Mouse (Mus musculus): Measurements from ENCODE around the gene Thoc2. TPM values are rescaled to one million over a fixed set of nuclear protein-coding genes. Genes with fewer than 3 reads are reported as not detected.

Gene Thoc2
- 3.6 and 11.2 TPM in 2 replicates for polyA plus RNA-seq (2012; ENCODE audit: low replicate concordance)

GRCm38 (mm10) chrX:41920574-41920973, at the start of gene Thoc2:
Gene Thoc2 (minus strand): TSS chrX:41920674.

Other genes starting within 250 kb of the Thoc2 start
- 72.8 and 164 TPM in 2 replicates for gene Xiap, start 139.0 kb upstream of the Thoc2 start, polyA plus RNA-seq (2012; ENCODE audit: low replicate concordance)
- 16.9 and 25.6 TPM in 2 replicates for gene Stag2, start 228.6 kb upstream of the Thoc2 start, polyA plus RNA-seq (2012; ENCODE audit: low replicate concordance)

All from hematopoietic multipotent progenitor cell, adult 10-12 weeks (in vitro differentiated cells).